Mouse (Mus musculus): Measurements from ENCODE around the gene Kcnip2. TPM values are rescaled to one million over a fixed set of nuclear protein-coding genes. Genes with fewer than 3 reads are reported as not detected.

Gene Kcnip2
- 17.2 and 20.4 TPM in 2 replicates for polyA plus RNA-seq (2014; fragmentation: Nextera tagmentation; extraction: Ambion mirVana)

- Histone ChIP-seq H3K4me1 (ENCODE audit: control insufficient read depth, insufficient read depth, low read length) (peaks cover 26% of the 10 kb centered on the region), H3K9me3 (ENCODE audit: control insufficient read depth, low read length) (no peaks in the 10 kb centered on the region), H3K27ac (ENCODE audit: low read depth, low read length) (no peak within 1 kb of the TSS), H3K36me3 (ENCODE audit: control insufficient read depth, insufficient read depth, low read length) (no peaks in the 10 kb centered on the region), H3K27me3 (ENCODE audit: control insufficient read depth, insufficient read depth, low read length) (no peaks in the 10 kb centered on the region), H3K4me3 (ENCODE audit: low read depth, low read length) (peak within 1 kb of the TSS; percentile 34), H3K9ac (replicated peaks; ENCODE audit: low read depth, low read length) (peak within 1 kb of the TSS; percentile 55), H3K4me2 (ENCODE audit: low read depth, low read length) (peak within 1 kb of the TSS; percentile 85)
- peak; percentile 33 for ATAC-seq (ENCODE audit: low read depth)
- under 1% methylated on average over 22 of the region's 29 CpGs for WGBS
These were observed at the start of gene Kcnip2 for GRCm38 (mm10) chr19:45815831-45816405. TSS of gene Kcnip2 (minus strand) at chr19:45816061.

- Histone ChIP-seq H3K4me3 (ENCODE audit: low read depth, low read length) (no peak overlapping the region), H3K4me1 (ENCODE audit: control insufficient read depth, insufficient read depth, low read length) (0 out of 2 replicates have a peak, but pooled peaks cover 9% of the 10 kb centered on the region), H3K27me3 (ENCODE audit: control insufficient read depth, insufficient read depth, low read length) (no peaks in the 10 kb centered on the region), H3K27ac (ENCODE audit: low read depth, low read length) (no peak overlapping the region), H3K4me2 (ENCODE audit: low read depth, low read length) (no peak overlapping the region), H3K36me3 (ENCODE audit: control insufficient read depth, insufficient read depth, low read length) (no peaks in the 10 kb centered on the region), H3K9me3 (ENCODE audit: control insufficient read depth, low read length) (no peaks in the 10 kb centered on the region), H3K9ac (replicated peaks; ENCODE audit: low read depth, low read length) (no peak overlapping the region)
- WGBS, result 63% methylated on average over 8 of the region's 8 CpGs
- ATAC-seq (ENCODE audit: low read depth), result no peak
These were observed 39.5 kb upstream of the Kcnip2 start for GRCm38 (mm10) chr19:45855284-45855920.

GRCm38 (mm10) chr19:45854521-45854920 is 38.7 kb upstream of the Kcnip2 start:
- Histone ChIP-seq H3K36me3 (ENCODE audit: control insufficient read depth, insufficient read depth, low read length) (no peaks in the 10 kb centered on the region), H3K9ac (replicated peaks; ENCODE audit: low read depth, low read length) (no peak overlapping the region), H3K27me3 (ENCODE audit: control insufficient read depth, insufficient read depth, low read length) (no peaks in the 10 kb centered on the region), H3K4me2 (ENCODE audit: low read depth, low read length) (no peak overlapping the region), H3K27ac (ENCODE audit: low read depth, low read length) (peak overlapping the region; percentile 6; the same call in 1 of the 2 replicates), H3K4me1 (ENCODE audit: control insufficient read depth, insufficient read depth, low read length) (0 out of 2 replicates have a peak, but pooled peaks cover 9% of the 10 kb centered on the region), H3K9me3 (ENCODE audit: control insufficient read depth, low read length) (no peaks in the 10 kb centered on the region), H3K4me3 (ENCODE audit: low read depth, low read length) (no peak overlapping the region)
- no peak for ATAC-seq (ENCODE audit: low read depth)
- 47% methylated on average over 7 of the region's 7 CpGs for WGBS

- 87% methylated on average over 4 of the region's 4 CpGs for WGBS
- no peaks in the 10 kb centered on the region for H3K27me3 ChIP-seq (ENCODE audit: control insufficient read depth, insufficient read depth, low read length)
- no peak for ATAC-seq (ENCODE audit: low read depth)
These were observed 31.9 kb upstream of the Kcnip2 start for GRCm38 (mm10) chr19:45847733-45848093.

GRCm38 (mm10) chr19:45847016-45847732 is 31.3 kb upstream of the Kcnip2 start:
- no peak overlapping the region for H3K27ac ChIP-seq (ENCODE audit: low read depth, low read length)
- no peak overlapping the region for H3K4me2 ChIP-seq (ENCODE audit: low read depth, low read length)
- H3K4me1 ChIP-seq (ENCODE audit: control insufficient read depth, insufficient read depth, low read length), result no peaks in the 10 kb centered on the region; the same call in 1 of the 2 replicates
- H3K27me3 ChIP-seq (ENCODE audit: control insufficient read depth, insufficient read depth, low read length), result no peaks in the 10 kb centered on the region
- no peaks in the 10 kb centered on the region for H3K9me3 ChIP-seq (ENCODE audit: control insufficient read depth, low read length)
- H3K36me3 ChIP-seq (ENCODE audit: control insufficient read depth, insufficient read depth, low read length), result no peaks in the 10 kb centered on the region
- no peak overlapping the region for H3K4me3 ChIP-seq (ENCODE audit: low read depth, low read length)
- WGBS, result 100% methylated on average over 3 of the region's 3 CpGs
- no peak overlapping the region for H3K9ac ChIP-seq (replicated peaks; ENCODE audit: low read depth, low read length)
- ATAC-seq (ENCODE audit: low read depth), result no peak

More at GRCm38 (mm10) chr19:45847733-45848093, 31.9 kb upstream of the Kcnip2 start:
- H3K4me2 ChIP-seq (ENCODE audit: low read depth, low read length), result no peak overlapping the region
- H3K9me3 ChIP-seq (ENCODE audit: control insufficient read depth, low read length), result no peaks in the 10 kb centered on the region
- no peaks in the 10 kb centered on the region for H3K36me3 ChIP-seq (ENCODE audit: control insufficient read depth, insufficient read depth, low read length)
- no peak overlapping the region for H3K9ac ChIP-seq (replicated peaks; ENCODE audit: low read depth, low read length)
- no peak overlapping the region for H3K4me3 ChIP-seq (ENCODE audit: low read depth, low read length)
- H3K4me1 ChIP-seq (ENCODE audit: control insufficient read depth, insufficient read depth, low read length), result no peaks in the 10 kb centered on the region; the same call in 1 of the 2 replicates
- H3K27ac ChIP-seq (ENCODE audit: low read depth, low read length), result no peak overlapping the region

GRCm38 (mm10) chr19:45844209-45844608 is 28.3 kb upstream of the Kcnip2 start:
- H3K4me3 ChIP-seq (ENCODE audit: low read depth, low read length), result no peak overlapping the region
- no peaks in the 10 kb centered on the region for H3K27me3 ChIP-seq (ENCODE audit: control insufficient read depth, insufficient read depth, low read length)
- no peaks in the 10 kb centered on the region for H3K9me3 ChIP-seq (ENCODE audit: control insufficient read depth, low read length)
- WGBS, result 39% methylated on average over 3 of the region's 3 CpGs
- H3K27ac ChIP-seq (ENCODE audit: low read depth, low read length), result no peak overlapping the region
- ATAC-seq (ENCODE audit: low read depth), result no peak
- no peak overlapping the region for H3K9ac ChIP-seq (replicated peaks; ENCODE audit: low read depth, low read length)
- no peak overlapping the region for H3K4me2 ChIP-seq (ENCODE audit: low read depth, low read length)
- no peaks in the 10 kb centered on the region for H3K36me3 ChIP-seq (ENCODE audit: control insufficient read depth, insufficient read depth, low read length)
- H3K4me1 ChIP-seq (ENCODE audit: control insufficient read depth, insufficient read depth, low read length), result no peaks in the 10 kb centered on the region; the same call in 1 of the 2 replicates

GRCm38 (mm10) chr19:45843424-45843823 is 27.6 kb upstream of the Kcnip2 start:
- Histone ChIP-seq H3K4me3 (ENCODE audit: low read depth, low read length) (no peak overlapping the region), H3K4me2 (ENCODE audit: low read depth, low read length) (no peak overlapping the region), H3K9ac (replicated peaks; ENCODE audit: low read depth, low read length) (no peak overlapping the region), H3K36me3 (ENCODE audit: control insufficient read depth, insufficient read depth, low read length) (no peaks in the 10 kb centered on the region), H3K9me3 (ENCODE audit: control insufficient read depth, low read length) (no peaks in the 10 kb centered on the region), H3K27me3 (ENCODE audit: control insufficient read depth, insufficient read depth, low read length) (no peaks in the 10 kb centered on the region), H3K4me1 (ENCODE audit: control insufficient read depth, insufficient read depth, low read length) (no peaks in the 10 kb centered on the region; the same call in 1 of the 2 replicates), H3K27ac (ENCODE audit: low read depth, low read length) (no peak overlapping the region)
- WGBS, result 49% methylated on average over 10 of the region's 10 CpGs
- ATAC-seq (ENCODE audit: low read depth), result no peak

GRCm38 (mm10) chr19:45837050-45837994 is 21.5 kb upstream of the Kcnip2 start:
- Histone ChIP-seq H3K27ac (ENCODE audit: low read depth, low read length) (no peak overlapping the region), H3K4me2 (ENCODE audit: low read depth, low read length) (no peak overlapping the region), H3K9ac (replicated peaks; ENCODE audit: low read depth, low read length) (no peak overlapping the region), H3K4me1 (ENCODE audit: control insufficient read depth, insufficient read depth, low read length) (no peaks in the 10 kb centered on the region; the same call in 1 of the 2 replicates), H3K36me3 (ENCODE audit: control insufficient read depth, insufficient read depth, low read length) (no peaks in the 10 kb centered on the region), H3K27me3 (ENCODE audit: control insufficient read depth, insufficient read depth, low read length) (no peaks in the 10 kb centered on the region), H3K9me3 (ENCODE audit: control insufficient read depth, low read length) (no peaks in the 10 kb centered on the region), H3K4me3 (ENCODE audit: low read depth, low read length) (no peak overlapping the region)
- ATAC-seq (ENCODE audit: low read depth), result peak; percentile 51; the same call in 1 of the 2 replicates
- WGBS, result 38% methylated on average over 12 of the region's 12 CpGs

All from neural tube, embryonic 14.5 days (tissue).